Mouse (Mus musculus) thymus, adult 2 months (tissue): Measurements from ENCODE around the gene Zscan21. TPM values are rescaled to one million over a fixed set of nuclear protein-coding genes. Genes with fewer than 3 reads are reported as not detected.

Source experiments
- DNase-seq: peaks from one replicate; pipeline ENCODE4 v3.0.0; 2021
- H3K27ac ChIP-seq: fragments of 200-500 bp; 2 replicates; pipeline ENCODE4 v1.5.1; 2012; ENCODE audit warnings: low read length, control low read depth; ENCODE audit not compliant: control insufficient read depth, insufficient read depth
- H3K27me3 ChIP-seq: fragments of 200-500 bp; 2 replicates; pipeline ENCODE4 v1.6.1; 2012; ENCODE audit warnings: mild to moderate bottlenecking, low read length, moderate library complexity, mixed read lengths; ENCODE audit not compliant: control insufficient read depth, insufficient read depth
- H3K36me3 ChIP-seq: fragments of 200-500 bp; 2 replicates; pipeline ENCODE4 v1.6.1; 2012; ENCODE audit warnings: mild to moderate bottlenecking, low read length, moderate library complexity; ENCODE audit not compliant: control insufficient read depth, insufficient read depth
- H3K4me1 ChIP-seq: fragments of 200-500 bp; replicated peaks from 2 replicates; pipeline ENCODE4 v1.6.1; 2012; ENCODE audit warnings: low read length; ENCODE audit not compliant: control insufficient read depth, insufficient read depth
- H3K4me3 ChIP-seq: fragments of 200-500 bp; 2 replicates; pipeline ENCODE4 v1.5.1; 2012; ENCODE audit warnings: mild to moderate bottlenecking, low read length, control low read depth, moderate library complexity; ENCODE audit not compliant: control insufficient read depth, insufficient read depth
- CTCF ChIP-seq: fragments of 200-500 bp; IDR thresholded peaks from 2 replicates; pipeline ENCODE4 v1.5.1; 2012; ENCODE audit warnings: mild to moderate bottlenecking, control low read depth, low read length, moderate library complexity, borderline replicate concordance; ENCODE audit not compliant: control insufficient read depth, poor library complexity, insufficient read depth; ENCODE audit errors: extremely low read depth
- POLR2A ChIP-seq: fragments of 200-500 bp; IDR thresholded peaks from 2 replicates; pipeline ENCODE4 v1.6.1; 2012; ENCODE audit warnings: mild to moderate bottlenecking, low read length, control low read depth, moderate library complexity; ENCODE audit not compliant: control insufficient read depth, poor library complexity, insufficient read depth; ENCODE audit errors: extremely low read depth
- WGBS: fragments of 180-500 bp; shearing (Covaris S2); methylation state at CpG from one replicate; pipeline ENCODE4 v1.1.7; 2018; 5-methylcytosine and 5-hydroxymethylcytosine counted together
- polyA plus RNA-seq: library from polyadenylated mRNA; depleted of rRNA; stranded (reverse); fragments of >200 nt; gene quantifications from 2 replicates; pipeline ENCODE4 v1.2.3, GENCODE M21; 2012

Zscan21 gene
- polyA plus RNA-seq, 1 experiment = 13.0 TPM

GRCm38 (mm10) chr5:138154390-138154789 is 37.7 kb downstream of the Zscan21 start:
- Histone ChIP-seq H3K4me3 (no peak overlapping the region), H3K4me1 (no peaks in the 10 kb centered on the region; the same call in 1 of the 2 replicates), H3K27ac (no peak overlapping the region), H3K27me3 (no peaks in the 10 kb centered on the region), H3K36me3 (peaks cover 17% of the 10 kb centered on the region)
- TF ChIP-seq POLR2A (no peak), CTCF (no peak)
- DNase-seq = no peak
- whole genome bisulfite sequencing = 90% methylated on average over 3 of the region's 3 CpGs

DNA sequence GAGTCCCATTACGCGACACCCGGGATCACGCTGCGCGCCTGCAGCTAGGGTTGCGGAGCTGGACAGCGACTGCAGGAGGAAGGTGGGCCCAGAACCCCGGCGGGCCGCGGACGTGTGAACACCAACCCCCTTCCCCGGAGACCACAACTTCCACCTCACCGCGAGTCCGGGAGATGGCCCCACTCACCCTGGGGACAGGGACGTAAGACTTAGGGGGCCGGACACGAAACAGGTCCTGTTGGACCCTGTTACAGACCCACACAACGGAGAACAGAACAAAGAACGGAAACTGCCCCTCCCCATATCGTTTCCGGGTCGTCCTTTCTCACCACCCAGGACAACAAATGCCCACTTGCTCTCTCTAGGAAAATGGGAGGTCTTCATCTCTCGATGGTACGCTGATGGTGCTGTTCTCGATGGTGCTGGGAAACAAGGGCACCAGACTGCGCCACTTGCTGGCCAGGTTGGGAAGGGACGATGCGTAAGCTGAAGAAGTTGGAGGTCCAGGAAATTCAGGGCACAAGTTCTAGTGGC is 38.8 kb downstream of the Zscan21 start, which contains the start of gene Zfp113:
Gene Zfp113 (minus strand): TSS at position 302 of the 534 bp plus-strand sequence.
- peak; percentile 75; the same call in 1 of the 2 replicates for TF ChIP-seq CTCF
- TF ChIP-seq POLR2A = no peak
- DNase-seq = peak; percentile 91
- Histone ChIP-seq H3K27ac (peak within 1 kb of the TSS; percentile 33), H3K4me1 (no peaks in the 10 kb centered on the region; the same call in 1 of the 2 replicates), H3K4me3 (peak within 1 kb of the TSS; percentile 85), H3K36me3 (peaks cover 13% of the 10 kb centered on the region), H3K27me3 (no peaks in the 10 kb centered on the region)
- under 1% methylated on average over 31 of the region's 31 CpGs for WGBS

GRCm38 (mm10) chr5:138160224-138160762 is 43.6 kb downstream of the Zscan21 start:
- Histone ChIP-seq H3K4me3 (no peak overlapping the region), H3K27ac (no peak overlapping the region), H3K36me3 (peaks cover 24% of the 10 kb centered on the region), H3K4me1 (peaks cover 4% of the 10 kb centered on the region), H3K27me3 (no peaks in the 10 kb centered on the region)
- DNase-seq = no peak
- 64% methylated on average over 7 of the region's 7 CpGs for whole genome bisulfite sequencing
- TF ChIP-seq CTCF (no peak), POLR2A (no peak)

GRCm38 (mm10) chr5:138160842-138161665 is 44.4 kb downstream of the Zscan21 start, which contains the start of gene Cops6:
TSS of gene Cops6 (plus strand) at chr5:138161071.
- DNase-seq = peak; percentile 97
- Histone ChIP-seq H3K4me1 (peaks cover 4% of the 10 kb centered on the region), H3K36me3 (peaks cover 32% of the 10 kb centered on the region), H3K4me3 (peak within 1 kb of the TSS; percentile 88), H3K27ac (peak within 1 kb of the TSS; percentile 1; the same call in 1 of the 2 replicates), H3K27me3 (no peaks in the 10 kb centered on the region)
- peak; percentile 79 for TF ChIP-seq POLR2A
- 0 out of 2 replicates have a peak, but pooled peaks have one; percentile 33 for TF ChIP-seq CTCF
- WGBS = 1% methylated on average over 42 of the region's 42 CpGs

- TF ChIP-seq POLR2A = no peak
- TF ChIP-seq CTCF = no peak
- no peak for DNase-seq
- 86% methylated on average over 6 of the region's 6 CpGs for WGBS
- Histone ChIP-seq H3K27me3 (no peaks in the 10 kb centered on the region), H3K4me1 (peaks cover 4% of the 10 kb centered on the region), H3K4me3 (no peak overlapping the region), H3K36me3 (peaks cover 49% of the 10 kb centered on the region), H3K27ac (no peak overlapping the region)
Observed at GRCm38 (mm10) chr5:138163046-138163445, 46.3 kb downstream of the Zscan21 start.

GRCm38 (mm10) chr5:138163610-138164009 is 46.9 kb downstream of the Zscan21 start:
- H3K36me3 ChIP-seq = peaks cover 55% of the 10 kb centered on the region
- H3K4me3 ChIP-seq = no peak overlapping the region
- 92% methylated on average over 10 of the region's 10 CpGs for WGBS
- no peak overlapping the region for H3K27ac ChIP-seq
- TF ChIP-seq CTCF (no peak), POLR2A (no peak)
- peaks cover 4% of the 10 kb centered on the region for H3K4me1 ChIP-seq
- no peaks in the 10 kb centered on the region for H3K27me3 ChIP-seq
- DNase-seq = no peak
